Mouse (Mus musculus) embryonic fibroblast, embryonic 13.5 days (primary cell): ENCODE measurements around the gene Hbb-bs.

Source experiments
- CTCF ChIP-seq: IDR thresholded peaks from 2 replicates; pipeline ENCODE4 v1.5.1; 2011; ENCODE audit warnings: mild to moderate bottlenecking, control low read depth, low read length, moderate library complexity, borderline replicate concordance; ENCODE audit not compliant: insufficient read depth
- POLR2A ChIP-seq: IDR thresholded peaks from 2 replicates; pipeline ENCODE4 v1.6.1; 2011; ENCODE audit warnings: low read depth, mild to moderate bottlenecking, control low read depth, low read length, moderate library complexity

DNA sequence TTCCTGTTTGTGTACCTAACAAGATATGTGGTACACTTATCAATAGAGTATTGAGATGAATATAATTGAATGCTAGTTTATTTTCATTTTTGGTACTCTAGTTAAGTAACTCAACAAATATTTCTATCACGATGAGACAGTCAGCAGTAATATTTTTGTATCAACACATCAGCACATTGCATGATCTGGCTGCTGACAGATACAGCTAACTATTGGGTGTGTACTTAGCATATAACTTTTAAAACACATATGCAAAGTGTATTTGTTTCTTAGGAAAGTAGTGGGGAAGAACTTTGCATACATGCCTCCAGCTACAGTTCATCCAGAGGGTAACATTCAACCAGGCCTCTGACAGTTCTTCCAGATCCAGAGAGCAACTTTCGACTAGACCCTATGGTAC is 3.3 kb downstream of the Hbb-bs start:
- no peak for TF ChIP-seq CTCF
- no peak for TF ChIP-seq POLR2A
